In genomic region chr4:99484271-99484670, GRCm38 (mm10) we compare ENCODE assay signal across 26 mouse cellular contexts.
A peak's percentile ranks its signal among the peaks of the same experiment; 100 is the strongest.
DNase-seq lines count a peak whose midpoint lies in the region; TF ChIP-seq lines count a peak whose summit lies in the region.
"Had no signal": no experiment of that assay in that cellular context is flagged by ENCODE, and none has a peak within 500 bp of the region (broad histone marks: within the 10 kb centered on the region; RNA-seq: fewer than 3 reads in every experiment).

No protein-coding gene starts in this region.

- intact Hi-C loops in heart, postnatal 25 days (cut with DNase I): no loop called here

- H3K9me3 ChIP-seq in limb, embryonic 10.5 days (replicated peaks): no peaks in the 10 kb centered on the region
- H3K9me3 ChIP-seq: embryonic facial prominence, embryonic 12.5 days; hindbrain, embryonic 13.5 days; liver, embryonic 12.5 days; neural tube, embryonic 15.5 days had no signal

- no peaks in the 10 kb centered on the region for H3K4me1 ChIP-seq in limb, embryonic 10.5 days
- H3K4me1 ChIP-seq: embryonic facial prominence, embryonic 12.5 days; hindbrain, embryonic 13.5 days; liver, embryonic 12.5 days; neural tube, embryonic 15.5 days had no signal

- WGBS in limb, embryonic 10.5 days: 71% methylated on average over 4 of the region's 4 CpGs

- no peak overlapping the region for H3K27ac ChIP-seq in layer of hippocampus, adult 2 months
- H3K27ac ChIP-seq in limb, embryonic 10.5 days: no peak overlapping the region
- H3K27ac ChIP-seq: embryonic facial prominence, embryonic 12.5 days; hindbrain, embryonic 13.5 days; liver, embryonic 12.5 days; macrophage; neural tube, embryonic 15.5 days had no signal

- no peaks in the 10 kb centered on the region for H3K27me3 ChIP-seq in limb, embryonic 10.5 days (ENCODE audit: low read depth, poor library complexity, severe bottlenecking)
- H3K27me3 ChIP-seq: embryonic facial prominence, embryonic 12.5 days; liver, embryonic 12.5 days had no signal

- peak; percentile 66 for TF ChIP-seq CTCF in layer of hippocampus, adult 2 months (conservative IDR thresholded peaks at IDR 0.05)

- DNase-seq in heart, adult 11 months: peak; percentile 34
- no peak for DNase-seq in heart, postnatal 25 days (ENCODE audit: low spot score)
- DNase-seq in layer of hippocampus, adult 2 months (ENCODE audit: low spot score in 2 of 2): no peak
- DNase-seq in layer of hippocampus, adult 8-10 months (ENCODE audit: low spot score in 2 of 2): no peak
- DNase-seq in lung, postnatal 14 days: peak; percentile 13
- DNase-seq in lung, adult 18-20 months: no peak
- DNase-seq in retina, embryonic 14.5 days (ENCODE audit: low spot score): peak; percentile 23
- no peak for DNase-seq in limb, embryonic 10.5 days (ENCODE audit: low spot score)
- DNase-seq: cerebellum, adult 9-10 months; embryo, embryonic 11 days; gastrocnemius, postnatal 25 days; heart, adult 18-20 months; heart, postnatal 4 days; kidney, adult 2 months; kidney, postnatal 14 days; lung, adult 2 months; midbrain, embryonic 14.5 days; right cerebral cortex, adult 18-20 months; spleen, adult 18-20 months; thymus, adult 2 months; thymus, postnatal 36 days had no signal

- no peaks in the 10 kb centered on the region for H3K36me3 ChIP-seq in limb, embryonic 10.5 days
- H3K36me3 ChIP-seq: embryonic facial prominence, embryonic 12.5 days; hindbrain, embryonic 13.5 days; liver, embryonic 12.5 days; neural tube, embryonic 15.5 days had no signal

- H3K4me3 ChIP-seq in layer of hippocampus, adult 2 months: no peak overlapping the region
- H3K4me3 ChIP-seq in limb, embryonic 10.5 days: no peak overlapping the region
- H3K4me3 ChIP-seq: embryonic facial prominence, embryonic 12.5 days; hindbrain, embryonic 13.5 days; liver, embryonic 12.5 days; neural tube, embryonic 15.5 days had no signal

Comparison
In these comparisons a context has a peak if more than half of its experiments do, and no peak if none do; other contexts are left out.
1. DNase-seq: peak in heart, adult 11 months (single experiment), lung, postnatal 14 days (single experiment) and retina, embryonic 14.5 days (single experiment); none in heart, postnatal 25 days (single experiment), layer of hippocampus, adult 2 months (0 of 2), layer of hippocampus, adult 8-10 months (0 of 2), lung, adult 18-20 months (0 of 2) and limb, embryonic 10.5 days (single experiment).